Mouse (Mus musculus): ENCODE data around the gene Npm1.

GRCm38 (mm10) chr11:33170489-33170888, 7.5 kb upstream of the Npm1 start:
- TF ChIP-seq GATA1 (IDR thresholded peaks at IDR 0.05; ENCODE audit: borderline replicate concordance, low read length), result no peak
- TF ChIP-seq FLI1 (IDR thresholded peaks at IDR 0.05; ENCODE audit: low read length), result no peak

All from megakaryocyte, embryonic 14.5 days (primary cell).